Mouse (Mus musculus) ES-Bruce4 (cell line): ENCODE measurements around the gene Cfap97d2.

Experiments used
- CTCF ChIP-seq: IDR thresholded peaks from one replicate; pipeline ENCODE4 v1.8.1; 2011; ENCODE audit warnings: low read depth, low read length
- POLR2A ChIP-seq: IDR thresholded peaks from one replicate; pipeline ENCODE4 v1.8.1; 2011; ENCODE audit warnings: low read length; ENCODE audit not compliant: insufficient read depth

DNA sequence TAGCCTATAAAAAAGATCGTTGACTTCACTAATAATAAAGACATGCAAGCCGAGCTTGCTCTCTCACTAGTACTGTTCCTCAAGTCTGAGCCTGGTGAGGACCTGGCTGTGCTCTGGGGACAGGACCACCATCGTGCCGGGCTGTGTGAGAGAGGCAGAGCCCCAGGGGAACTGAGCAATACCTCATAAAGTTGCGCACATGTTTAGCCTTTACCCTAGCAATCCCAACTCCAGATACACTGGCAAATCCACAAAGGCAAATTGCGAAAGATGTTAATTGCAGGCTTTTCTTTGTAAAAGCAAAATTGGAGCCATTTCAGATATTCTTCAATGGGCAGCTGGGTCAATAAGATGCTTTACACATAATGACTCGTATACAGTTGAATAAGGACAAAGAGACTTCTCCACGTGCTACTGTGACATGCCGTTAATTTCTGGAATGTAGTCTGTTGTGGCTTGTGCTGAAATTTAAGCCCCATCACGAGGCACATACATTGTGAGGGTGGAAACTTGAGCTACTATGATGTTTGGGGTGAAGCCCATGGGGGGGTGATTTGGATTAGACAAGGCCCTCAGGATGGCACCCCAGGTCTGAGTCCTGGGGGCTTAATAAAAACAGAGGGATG lies 21.9 kb downstream of the Cfap97d2 start:
- TF ChIP-seq CTCF, result no peak
- no peak for TF ChIP-seq POLR2A
